Mouse (Mus musculus): ENCODE results near the gene Pdzd4. TPM values are rescaled to one million over a fixed set of nuclear protein-coding genes. Genes with fewer than 3 reads are reported as not detected.

The Pdzd4 gene
- total RNA-seq (2023) = 3.0 TPM

DNA sequence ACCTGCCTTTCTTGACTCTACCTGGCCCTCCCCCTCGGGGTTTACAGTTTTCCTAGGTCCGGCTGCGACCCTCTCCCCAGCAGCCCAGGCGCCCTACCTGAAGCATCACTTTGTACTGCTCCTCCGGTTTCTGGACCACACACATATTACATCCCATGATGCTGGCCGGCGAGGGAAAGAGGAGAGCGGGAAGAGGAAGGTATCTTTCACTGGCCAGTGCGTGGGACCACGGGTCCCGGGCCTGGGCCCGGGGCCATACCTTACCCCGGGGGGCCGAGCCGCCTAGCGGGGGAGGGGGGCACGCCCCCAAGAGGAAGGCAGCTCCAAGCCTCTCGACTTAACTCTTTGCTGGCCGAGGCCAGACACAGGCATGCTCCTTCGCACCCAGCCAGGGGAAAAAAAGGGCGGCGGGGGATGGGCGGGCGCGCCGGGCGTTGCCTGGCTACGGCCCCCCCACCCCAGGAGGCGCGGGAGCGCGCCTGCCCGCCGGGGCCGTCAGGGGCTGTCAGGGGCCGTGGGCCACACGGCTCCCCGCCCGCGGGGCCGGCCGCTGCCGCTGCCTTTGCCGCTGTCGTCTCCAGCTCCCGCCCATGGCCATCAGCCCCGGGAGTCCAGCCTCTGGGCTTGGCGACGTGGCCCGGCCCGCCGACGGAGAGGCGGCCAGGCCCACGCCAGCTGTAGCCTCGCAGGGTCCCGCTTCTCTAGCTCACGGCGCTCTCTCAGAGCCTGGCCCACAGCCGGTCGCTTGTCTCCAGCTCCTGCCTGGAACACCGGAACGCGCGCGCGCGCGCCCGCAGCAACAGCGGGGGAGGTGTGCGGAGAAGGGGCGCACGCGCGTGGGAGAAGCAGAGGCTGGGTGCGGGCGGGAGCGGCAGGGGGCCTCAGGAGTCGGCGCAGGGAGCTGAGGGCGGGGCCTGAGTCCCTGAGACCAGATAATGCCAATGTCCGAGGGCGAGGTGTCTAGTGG lies at the start of gene Pdzd4:
Pdzd4 (minus strand) TSS at position 785 of the 967 bp plus-strand sequence.

DNA sequence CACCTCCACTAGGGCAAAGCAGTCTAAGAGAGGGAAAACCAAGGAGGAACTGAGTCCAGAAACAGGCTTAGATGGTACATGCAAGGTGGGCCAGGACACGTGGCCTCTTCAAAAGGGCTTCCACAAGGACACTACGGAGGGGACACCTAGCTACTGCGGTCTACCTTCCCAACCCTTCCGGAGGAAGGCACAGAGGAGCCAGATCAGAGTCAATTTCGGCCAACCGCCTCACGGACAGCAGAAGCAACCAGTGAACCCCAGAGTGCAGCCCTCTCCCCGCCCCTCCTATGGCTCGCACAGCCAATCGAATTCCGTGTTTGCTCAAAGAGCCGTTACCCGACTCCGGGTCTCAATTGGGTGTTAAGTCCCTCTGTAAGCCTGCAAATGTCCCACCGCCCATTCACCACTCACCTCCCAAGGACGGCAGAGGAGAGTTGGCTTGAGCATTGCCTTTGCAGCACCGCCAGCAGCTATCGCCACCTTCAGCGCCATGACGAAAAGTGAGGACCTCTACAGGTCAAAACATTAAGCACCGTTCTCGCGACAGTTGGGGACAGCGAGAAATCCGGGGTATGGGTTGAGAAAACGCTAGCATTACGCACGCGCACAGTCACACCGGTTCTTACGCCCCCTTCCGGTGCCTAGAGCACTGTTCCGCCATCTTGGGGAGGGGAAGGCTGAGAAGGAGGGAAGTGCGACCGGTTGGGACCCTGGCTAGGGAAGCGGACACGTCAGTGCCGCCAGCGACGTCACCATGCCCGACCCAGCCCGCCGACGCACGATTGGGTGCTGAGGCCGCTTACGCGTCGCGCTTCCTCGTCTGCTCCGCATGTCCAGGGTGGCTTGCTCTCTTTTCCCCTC lies 38.2 kb downstream of the Pdzd4 start, which contains the start of the genes Idh3g and Ssr4:
Idh3g (minus strand) TSS at position 534 of the 861 bp plus-strand sequence.
Ssr4 (plus strand) TSS at position 665 of the 861 bp plus-strand sequence.

DNA sequence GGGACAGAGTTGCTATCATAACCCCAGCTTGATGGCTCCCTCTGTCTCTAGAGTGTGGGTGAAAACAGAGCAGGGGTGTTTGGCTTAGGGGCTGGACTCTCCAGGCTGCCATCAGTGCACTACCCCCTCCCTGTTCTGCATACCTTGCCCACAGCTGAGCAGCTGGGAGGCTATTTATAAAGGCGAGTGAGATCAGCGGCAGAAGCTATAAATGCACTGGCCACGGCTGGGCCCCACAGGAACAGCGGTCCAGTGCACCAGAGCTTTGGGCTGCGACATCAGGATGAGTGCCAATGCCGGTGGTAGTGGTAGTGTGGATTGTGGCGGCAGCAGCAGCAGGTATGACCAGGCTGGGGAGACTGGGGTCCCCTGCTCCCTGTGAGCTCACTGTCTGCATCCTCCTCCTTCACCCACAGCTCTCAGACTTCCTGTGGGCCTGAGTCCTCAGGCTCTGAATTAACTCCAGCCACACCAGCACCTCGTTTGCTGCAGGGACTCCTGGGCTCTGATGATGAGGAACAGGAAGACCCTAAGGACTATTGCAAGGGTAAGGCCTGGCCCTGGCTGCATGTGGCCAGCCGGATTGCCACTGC lies 50.5 kb downstream of the Pdzd4 start, which contains the start of gene Srpk3:
Srpk3 (plus strand) TSS at position 238 of the 593 bp plus-strand sequence.

DNA sequence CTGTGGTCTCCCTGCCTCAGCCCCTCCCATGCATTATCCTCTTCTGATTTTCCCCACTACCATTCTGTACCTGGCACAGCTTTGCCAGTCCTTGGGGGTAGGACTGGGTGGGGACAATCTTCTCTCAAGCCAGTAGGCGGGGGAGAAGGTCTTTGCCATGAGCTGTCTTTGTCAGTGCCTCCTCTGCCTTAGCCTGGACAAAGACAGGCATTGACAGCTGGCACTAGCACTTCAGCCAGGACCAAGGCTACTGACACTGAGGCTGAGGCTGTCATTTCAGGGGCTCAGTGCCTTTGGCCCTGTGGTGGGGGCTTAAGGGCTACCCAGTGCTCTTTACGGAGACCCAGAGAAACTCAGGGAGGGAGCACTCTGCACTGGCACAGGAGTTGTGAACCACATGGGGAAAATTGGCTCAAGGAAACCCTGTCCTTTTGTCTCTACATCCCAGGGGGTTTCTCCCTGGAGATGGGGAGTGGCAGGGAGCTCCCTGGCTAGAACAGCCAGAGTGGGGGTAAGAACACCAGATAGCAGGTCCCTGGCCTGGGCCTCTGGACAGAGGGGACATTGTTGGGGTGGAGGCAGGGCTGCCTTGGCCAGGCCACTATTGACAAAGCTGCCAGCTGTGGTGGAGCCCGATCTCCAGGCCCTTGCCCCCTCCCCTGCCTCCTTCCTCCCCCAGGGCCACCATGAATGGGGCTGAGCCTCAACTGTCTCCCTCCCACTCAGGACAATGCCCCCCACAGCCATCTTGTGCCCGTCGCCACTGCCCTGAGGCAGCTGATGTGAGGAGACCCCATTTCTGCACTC lies 68.2 kb downstream of the Pdzd4 start, which contains the start of gene Plxnb3:
Plxnb3 (plus strand) TSS at position 757 of the 807 bp plus-strand sequence.

Other genes with a start within 250 kb of the Pdzd4 start
- 0.27 TPM for gene Dusp9, start 185.6 kb downstream of the Pdzd4 start, total RNA-seq (2023)
- 0.92 TPM for gene Pnck, start 164.9 kb downstream of the Pdzd4 start, total RNA-seq (2023)
- gene Slc6a8, start 151.8 kb downstream of the Pdzd4 start, total RNA-seq (2023) = 1.0 TPM
- gene Bcap31, start 108.8 kb downstream of the Pdzd4 start, total RNA-seq (2023) = 122 TPM
- 39.5 TPM for gene Abcd1, start 108.4 kb downstream of the Pdzd4 start, total RNA-seq (2023)
- gene Plxnb3, start 67.9 kb downstream of the Pdzd4 start, total RNA-seq (2023) = not detected
- 7.0 TPM for gene Srpk3, start 50.6 kb downstream of the Pdzd4 start, total RNA-seq (2023)
- 137 TPM for gene Idh3g, start 38.1 kb downstream of the Pdzd4 start, total RNA-seq (2023)
- gene Ssr4, start 37.9 kb downstream of the Pdzd4 start, total RNA-seq (2023) = 106 TPM
- gene Avpr2, start 67.1 kb upstream of the Pdzd4 start, total RNA-seq (2023) = not detected
- gene L1cam, start 71.1 kb upstream of the Pdzd4 start, total RNA-seq (2023) = 50.8 TPM
- gene Arhgap4, start 96.9 kb upstream of the Pdzd4 start, total RNA-seq (2023) = 295 TPM
- 70.7 TPM for gene Naa10, start 97.0 kb upstream of the Pdzd4 start, total RNA-seq (2023)
- 5.5 TPM for gene Renbp, start 105.9 kb upstream of the Pdzd4 start, total RNA-seq (2023)
- 84.8 TPM for gene Hcfc1, start 141.4 kb upstream of the Pdzd4 start, total RNA-seq (2023)
- 112 TPM for gene Irak1, start 198.9 kb upstream of the Pdzd4 start, total RNA-seq (2023)